Mouse (Mus musculus) olfactory bulb, adult 2 months (tissue): Measurements from ENCODE around the gene A430078G23Rik.

Experiments
- CTCF ChIP-seq: fragments of 200-500 bp; IDR thresholded peaks from 2 replicates; pipeline ENCODE4 v1.5.1; 2012; ENCODE audit warnings: low read depth, mild to moderate bottlenecking, low read length, moderate library complexity; ENCODE audit not compliant: insufficient read depth
- POLR2A ChIP-seq: fragments of 200-500 bp; IDR thresholded peaks from 2 replicates; pipeline ENCODE4 v1.6.1; 2012; ENCODE audit warnings: mild to moderate bottlenecking, low read depth, low read length, moderate library complexity; ENCODE audit not compliant: insufficient read depth

GRCm38 (mm10) chr8:3336658-3337524 is 16.3 kb upstream of the A430078G23Rik start:
- no peak for TF ChIP-seq POLR2A
- no peak; the same call in 1 of the 2 replicates for TF ChIP-seq CTCF
